Mouse (Mus musculus): ENCODE data around the gene Elp6. TPM values are rescaled to one million over a fixed set of nuclear protein-coding genes. Genes with fewer than 3 reads are reported as not detected.
A peak's percentile ranks its signal among the peaks of the same experiment; 100 is the strongest.
"Not testable (repeated sequence)": the region's sequence is repeated elsewhere in the genome, so short reads cannot be mapped to it uniquely, and the experiment has no call there.

Gene Elp6
- polyA plus RNA-seq, 1 experiment: 11.2 TPM

DNA sequence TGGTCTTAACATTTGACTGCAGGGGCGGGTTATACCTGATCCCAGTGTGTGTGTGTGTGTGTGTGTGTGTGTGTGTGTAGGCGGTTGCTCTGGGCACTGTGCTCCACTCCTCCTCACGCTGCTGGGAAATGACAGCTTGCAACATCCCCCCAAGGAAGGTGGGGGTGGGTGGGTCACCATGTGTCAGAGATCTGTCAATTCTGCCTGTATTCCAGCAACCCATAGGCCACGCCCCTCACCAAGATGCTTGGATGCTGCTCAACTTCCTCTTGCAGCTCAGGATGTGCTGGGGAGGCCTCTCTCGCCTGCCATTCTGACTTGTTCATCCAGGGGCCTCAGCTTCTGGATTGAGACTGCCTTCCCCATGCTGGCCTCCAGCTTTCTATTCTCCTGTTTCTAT lies 9.7 kb downstream of the Elp6 start:
- WGBS: 80% methylated on average over 5 of the region's 5 CpGs
- DNase-seq (ENCODE audit: low read depth, low spot score): no peak

DNA sequence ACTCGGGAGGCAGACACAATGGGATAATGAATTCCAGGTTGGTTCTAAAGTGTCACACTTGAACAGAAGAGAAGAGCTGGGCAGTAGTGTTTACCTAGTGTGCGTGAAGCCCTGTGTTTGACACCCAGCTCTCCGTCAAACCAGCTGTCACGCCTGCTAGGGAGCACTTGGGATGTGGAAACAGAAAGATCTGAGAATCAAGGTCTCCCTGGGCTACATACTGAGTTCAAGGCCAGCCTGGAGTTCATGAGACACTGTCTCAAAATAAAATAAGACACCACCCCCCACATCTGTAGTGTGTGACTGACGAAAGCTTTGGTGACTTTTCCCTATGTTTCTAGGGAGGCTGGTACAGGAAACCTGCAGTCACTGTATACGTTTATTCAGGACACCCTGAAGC lies 10.4 kb downstream of the Elp6 start:
- 88% methylated on average over 6 of the region's 6 CpGs for WGBS
- no peak for DNase-seq (ENCODE audit: low read depth, low spot score)

DNA sequence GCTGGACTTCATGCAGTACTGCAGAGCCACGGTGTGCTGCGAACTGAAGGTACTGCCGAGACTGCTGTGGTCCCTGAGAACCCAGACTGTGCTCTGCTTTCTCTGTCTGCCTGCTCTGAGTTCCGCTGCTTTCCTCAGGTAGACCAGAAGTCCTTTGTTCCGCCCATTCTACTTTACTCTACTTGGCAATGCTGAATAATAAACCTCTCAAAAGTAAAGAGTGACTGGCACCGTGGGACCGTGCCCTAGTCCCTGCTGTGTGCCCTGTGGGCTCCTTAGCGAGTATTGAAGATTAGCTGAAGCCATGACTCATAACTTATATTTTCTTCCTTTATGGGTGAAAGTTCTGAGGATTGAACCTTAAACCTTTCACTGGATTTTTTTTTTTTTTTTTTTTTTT lies 10.9 kb downstream of the Elp6 start:
- DNase-seq (ENCODE audit: low read depth, low spot score): no peak
- WGBS: 66% methylated on average over 8 of the region's 8 CpGs

DNA sequence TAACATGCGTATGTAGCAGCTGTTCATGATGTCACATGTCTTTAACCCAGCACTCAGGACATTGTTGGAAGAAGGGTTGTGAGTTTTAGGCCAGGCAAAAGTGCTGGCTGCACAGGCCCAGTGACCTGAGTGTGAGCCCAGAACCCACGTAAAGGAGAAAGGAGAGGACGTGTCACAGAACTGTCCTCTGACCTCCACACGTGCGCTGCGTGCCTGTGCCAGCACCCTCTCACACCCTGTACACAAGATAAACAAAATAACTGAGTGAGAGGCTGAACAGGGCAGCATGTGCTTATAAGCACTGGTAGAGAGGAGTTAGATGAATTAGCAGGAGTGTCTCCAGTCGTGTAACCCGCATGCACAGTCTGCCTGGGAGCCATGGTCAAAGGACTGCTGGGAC lies 11.5 kb downstream of the Elp6 start:
- WGBS: 80% methylated on average over 8 of the region's 8 CpGs
- no peak for DNase-seq (ENCODE audit: low read depth, low spot score)

DNA sequence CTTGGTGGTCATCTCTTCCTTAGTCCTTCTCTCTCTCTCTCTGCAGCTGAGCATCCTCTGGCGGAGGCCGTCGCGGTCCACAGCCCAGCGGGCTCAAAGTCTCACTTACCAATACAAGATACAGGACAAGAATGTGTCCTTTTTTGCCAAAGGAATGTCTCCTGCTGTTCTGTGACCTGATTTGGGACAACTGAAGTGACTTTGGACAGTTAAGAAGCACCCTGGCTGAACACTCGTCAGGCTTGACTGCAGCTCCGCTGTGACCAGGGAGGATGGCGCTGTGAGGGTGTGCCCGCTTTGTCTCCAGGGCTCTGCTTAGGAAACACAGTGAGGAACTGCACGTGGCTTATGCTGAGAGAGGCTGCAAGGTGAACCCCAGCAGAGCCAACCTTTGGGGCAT lies 15.8 kb downstream of the Elp6 start:
- 91% methylated on average over 10 of the region's 10 CpGs for WGBS
- DNase-seq (ENCODE audit: low read depth, low spot score): no peak

DNA sequence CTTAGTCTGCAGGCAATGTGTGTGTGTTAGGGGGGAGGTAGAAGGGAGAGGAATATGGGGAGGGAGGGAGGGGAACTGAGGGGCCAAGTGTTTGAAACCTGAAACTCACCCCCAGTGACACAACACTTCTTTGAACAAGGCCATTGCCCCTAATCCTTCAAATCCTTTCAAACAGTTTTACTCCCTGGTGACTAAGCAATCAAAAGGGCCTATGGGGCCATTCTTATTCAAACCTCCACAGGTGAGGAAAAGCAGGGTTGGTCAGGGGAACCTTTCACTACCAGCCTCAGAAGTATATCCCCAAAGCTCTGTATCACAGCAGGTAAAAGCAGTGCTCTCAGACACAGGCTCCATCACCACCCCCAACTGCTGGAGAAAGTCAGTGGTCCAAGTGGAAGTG lies 18.0 kb downstream of the Elp6 start:
- no peak for DNase-seq (ENCODE audit: low read depth, low spot score)

DNA sequence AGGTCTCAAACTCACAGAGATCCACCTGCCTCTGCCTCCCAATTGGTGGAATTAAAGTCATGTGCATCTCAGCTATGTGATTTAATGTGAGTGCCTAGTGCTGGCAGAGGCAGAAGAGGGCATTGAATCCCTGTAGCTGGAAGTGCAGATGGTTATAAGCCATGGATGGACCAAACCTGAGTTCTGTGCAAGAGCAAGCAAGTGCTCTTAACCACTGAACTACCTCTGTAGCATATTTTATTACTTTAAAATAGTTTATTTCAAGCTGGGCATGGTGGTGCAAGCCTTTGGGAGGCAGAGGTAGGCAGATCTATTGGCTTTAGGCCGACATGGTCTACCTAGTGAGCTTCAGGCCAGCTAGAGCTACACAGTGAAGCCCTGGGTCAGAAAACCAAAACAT lies 19.2 kb downstream of the Elp6 start:
- WGBS: 81% methylated on average over 1 of the region's 1 CpGs
- DNase-seq (ENCODE audit: low read depth, low spot score): no peak

DNA sequence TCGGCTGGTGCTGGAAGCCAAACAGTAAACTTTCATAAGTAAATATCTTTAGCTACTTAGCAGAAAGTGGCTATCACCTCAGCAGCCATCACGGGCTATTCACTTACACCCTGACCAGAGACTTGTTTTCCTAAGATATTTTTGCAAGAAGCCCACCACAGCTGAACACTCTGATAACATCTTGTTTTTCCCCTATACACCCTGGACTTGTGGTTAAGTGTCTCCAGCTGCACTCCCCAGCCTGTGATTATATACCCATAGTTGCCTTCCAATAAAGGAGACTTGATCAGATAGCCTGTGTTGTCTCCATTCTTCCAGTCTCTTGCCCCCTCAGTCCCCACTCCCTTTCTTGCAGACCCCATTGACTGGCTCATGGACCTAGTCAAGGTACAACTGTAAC lies 23.2 kb downstream of the Elp6 start:
- WGBS: 65% methylated on average over 2 of the region's 2 CpGs
- DNase-seq (ENCODE audit: low read depth, low spot score): no peak

DNA sequence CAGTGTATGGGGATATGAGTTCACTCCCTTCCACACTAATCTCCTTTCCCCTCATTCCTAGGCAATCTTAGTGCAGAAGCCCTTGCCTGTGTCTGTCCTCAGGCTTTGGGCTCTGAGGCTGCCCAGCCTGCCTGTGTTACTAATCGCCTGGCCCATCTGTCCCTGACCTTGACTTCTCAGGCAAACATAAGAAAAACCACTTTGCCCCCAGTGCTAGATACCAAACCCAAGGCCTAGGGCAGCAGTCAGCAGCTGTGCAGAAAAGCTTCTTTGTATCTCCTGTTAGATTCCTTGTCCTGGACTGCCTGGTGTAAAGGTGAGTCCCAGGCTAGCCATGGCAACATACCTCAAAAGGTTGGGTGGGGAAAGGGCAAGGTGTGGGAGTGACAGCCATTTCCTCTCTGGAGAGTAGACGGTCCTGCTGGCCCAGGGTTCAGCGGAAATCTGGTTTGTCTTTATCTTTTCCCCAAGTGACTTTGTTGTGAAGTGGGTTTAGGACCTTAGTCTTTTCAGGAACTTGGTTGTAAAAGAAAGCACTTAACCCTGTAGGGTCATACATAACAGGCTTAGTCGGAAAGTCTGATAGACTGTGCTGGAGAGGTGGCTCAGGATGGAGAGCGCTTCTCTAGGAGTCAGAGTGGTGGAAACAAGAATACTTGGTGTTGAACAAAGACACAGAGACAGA lies 24.1 kb downstream of the Elp6 start:
- WGBS: 40% methylated on average over 5 of the region's 5 CpGs
- no peak for DNase-seq (ENCODE audit: low read depth, low spot score)

DNA sequence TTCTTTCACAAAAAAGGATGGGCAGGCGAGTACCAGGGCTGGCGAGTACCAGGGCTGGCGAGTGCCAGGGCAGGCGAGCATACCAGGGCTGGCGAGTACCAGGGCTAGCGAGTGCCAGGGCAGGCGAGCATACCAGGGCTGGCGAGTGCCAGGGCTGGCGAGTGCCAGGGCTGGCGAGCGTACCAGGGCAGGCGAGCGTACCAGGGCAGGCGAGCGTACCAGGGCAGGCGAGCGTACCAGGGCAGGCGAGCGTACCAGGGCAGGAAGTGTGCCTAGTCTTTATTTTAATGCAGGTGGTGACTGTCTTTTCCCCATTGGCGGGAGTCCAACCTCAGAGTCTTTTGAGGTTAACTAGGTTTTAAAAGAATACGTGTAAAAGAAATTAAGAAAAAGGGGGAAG lies 24.7 kb downstream of the Elp6 start:
- no peak for DNase-seq (ENCODE audit: low read depth, low spot score)
- 54% methylated on average over 21 of the region's 21 CpGs for WGBS

DNA sequence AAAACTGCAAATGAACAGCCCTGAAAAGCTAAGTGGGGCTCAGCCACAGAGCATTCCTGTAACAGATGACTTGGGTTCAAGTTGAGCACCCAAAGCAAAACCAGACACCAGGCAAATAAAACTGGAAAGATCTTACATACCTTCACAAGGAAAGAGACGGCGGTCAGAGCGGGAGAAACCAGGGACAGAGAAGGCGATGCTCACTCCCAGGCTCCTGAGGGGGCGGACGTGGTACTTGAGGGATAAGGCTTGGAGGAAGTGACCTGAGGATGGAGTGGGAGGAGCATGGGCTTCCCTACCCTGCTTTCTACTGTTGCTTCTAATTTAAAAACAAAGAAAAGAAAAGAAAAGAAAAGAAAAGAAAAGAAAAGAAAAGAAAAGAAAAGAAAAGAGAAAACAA lies 25.4 kb downstream of the Elp6 start:
- WGBS: 44% methylated on average over 6 of the region's 6 CpGs

DNA sequence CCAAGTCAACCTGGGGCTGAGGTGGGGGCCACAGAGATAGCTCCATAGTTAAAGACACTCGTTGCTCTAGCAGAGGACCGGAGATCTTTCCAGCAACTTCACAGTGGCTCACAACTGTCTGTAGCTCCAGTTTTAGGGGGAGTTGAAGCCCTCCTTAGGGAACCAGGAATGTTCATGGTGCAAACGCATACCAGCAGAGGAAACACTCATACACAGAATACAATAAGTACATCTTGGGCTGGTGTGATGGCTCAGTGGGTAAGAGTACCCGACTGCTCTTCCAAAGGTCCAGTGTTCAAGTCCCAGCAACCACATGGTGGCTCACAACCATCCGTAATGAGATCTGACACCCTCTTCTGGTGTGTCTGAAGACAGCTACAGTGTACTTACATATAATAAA lies 25.9 kb downstream of the Elp6 start:
- DNase-seq (ENCODE audit: low read depth, low spot score): not testable (repeated sequence)
- 91% methylated on average over 5 of the region's 5 CpGs for WGBS

More for the DNA sequence above, 25.4 kb downstream of the Elp6 start:
- no peak for DNase-seq (ENCODE audit: low read depth, low spot score)

DNA sequence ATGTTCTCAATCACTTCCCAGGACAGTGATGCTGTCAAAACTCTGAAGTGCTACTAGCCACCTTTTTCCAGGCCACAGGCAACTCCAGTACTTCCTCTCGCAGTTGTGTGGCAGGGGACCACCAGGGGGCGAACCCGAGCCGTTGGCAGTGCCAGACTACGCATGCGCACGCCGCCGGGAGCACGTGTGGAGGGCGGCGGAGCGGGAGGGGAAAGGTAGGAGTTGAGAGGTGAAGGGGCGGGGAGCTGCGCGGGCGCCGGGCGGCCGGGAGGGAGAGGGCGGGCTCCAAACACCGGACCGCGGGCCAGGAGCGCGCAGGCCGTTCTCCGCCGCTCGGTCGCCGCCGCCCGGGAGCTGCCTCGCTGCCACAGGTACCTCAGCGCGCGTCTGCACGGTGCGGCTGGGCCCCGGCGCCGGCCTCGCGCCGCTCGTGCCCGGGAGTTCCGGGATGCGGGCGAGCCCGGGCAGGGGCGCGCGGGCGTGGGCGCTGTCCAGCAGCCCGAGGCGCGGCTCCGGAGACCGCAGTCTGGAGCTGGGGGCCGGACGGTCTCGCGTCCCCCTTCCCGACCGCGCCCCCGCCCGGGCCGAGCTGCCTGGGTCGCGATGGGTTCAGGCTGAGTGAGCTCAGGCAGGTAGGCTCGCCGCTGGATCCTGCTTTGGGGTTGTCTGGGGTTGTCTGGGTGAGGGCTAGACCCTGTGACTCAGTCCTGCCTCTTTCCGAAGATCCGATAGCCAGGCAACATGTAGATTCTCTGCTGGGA lies 28.3 kb downstream of the Elp6 start, which contains the start of gene Scap:
Scap (plus strand) TSS at position 154 of the 761 bp plus-strand sequence.
- WGBS: under 1% methylated on average over 74 of the region's 78 CpGs
- DNase-seq (ENCODE audit: low read depth, low spot score): peak; percentile 60

DNA sequence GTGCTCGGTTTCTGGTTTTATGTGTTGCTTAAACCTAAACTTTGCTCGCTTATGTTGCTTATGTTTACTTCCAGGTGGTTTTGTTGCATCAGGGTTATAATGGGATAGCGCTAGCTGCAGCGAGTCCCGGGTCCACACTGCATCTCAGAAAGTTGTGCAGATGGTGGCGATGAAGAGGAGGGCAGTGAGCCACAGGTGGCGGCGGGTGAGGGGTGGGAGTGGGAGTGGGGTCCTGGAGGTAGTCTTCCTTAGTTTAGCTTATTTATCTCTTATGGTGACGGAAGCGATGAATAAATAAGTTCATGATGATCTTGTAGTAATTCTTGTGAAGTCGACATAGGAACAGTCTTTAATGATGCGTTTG lies 28.9 kb downstream of the Elp6 start:
- no peak for DNase-seq (ENCODE audit: low read depth, low spot score)
- WGBS: 3% methylated on average over 12 of the region's 12 CpGs

DNA sequence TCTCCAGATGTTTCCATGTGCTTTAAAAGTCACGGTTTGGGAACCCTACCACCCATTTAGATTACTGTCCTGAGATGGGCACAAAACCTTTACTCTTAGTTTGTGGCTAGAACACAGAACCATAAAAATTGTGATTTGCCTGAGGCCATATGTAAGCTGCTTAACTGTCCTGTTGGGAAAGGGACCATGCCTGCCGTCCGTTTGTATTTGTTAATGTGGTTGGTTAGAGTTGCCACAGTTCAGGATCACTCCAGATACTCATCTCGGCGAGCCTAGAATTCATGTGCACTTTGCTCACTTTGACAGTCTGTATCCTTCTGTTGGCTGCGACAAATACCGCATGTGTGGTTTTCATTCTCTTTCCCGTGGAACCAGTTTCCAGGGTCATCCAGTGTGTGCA lies 29.9 kb downstream of the Elp6 start:
- 66% methylated on average over 8 of the region's 8 CpGs for WGBS
- DNase-seq (ENCODE audit: low read depth, low spot score): no peak

DNA sequence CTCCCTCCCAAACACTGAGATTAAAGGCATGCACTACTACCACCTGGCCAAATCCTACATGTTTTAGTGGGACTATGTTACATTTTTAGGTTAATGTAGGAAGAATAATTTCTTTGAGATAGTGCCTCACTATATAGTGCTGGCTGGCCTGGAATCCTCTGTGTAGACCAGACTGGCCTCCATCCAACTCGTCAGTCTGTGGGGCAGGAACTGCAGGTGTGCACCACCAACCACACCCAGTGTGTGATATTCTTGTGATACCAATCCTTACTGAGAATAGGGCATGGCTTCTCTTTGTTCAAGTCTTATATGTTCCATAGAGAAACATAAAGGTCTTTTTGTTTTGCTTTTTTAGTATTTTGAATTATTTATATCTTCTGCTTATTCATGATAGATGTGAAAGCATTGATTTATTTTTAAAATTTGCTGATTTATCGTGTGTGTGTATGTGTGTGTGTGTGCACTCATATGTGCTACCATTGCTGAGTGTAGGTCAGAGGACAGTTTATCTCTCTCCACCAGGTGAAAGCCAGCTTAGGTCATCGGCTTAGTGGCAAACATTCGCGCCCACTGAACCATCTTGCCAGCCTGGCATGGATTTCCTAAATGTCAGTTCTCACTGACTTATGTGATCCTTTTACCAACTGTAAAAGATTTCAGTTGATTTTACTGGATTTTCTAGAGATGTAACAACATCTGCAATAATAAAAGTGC lies 35.2 kb downstream of the Elp6 start:
- DNase-seq (ENCODE audit: low read depth, low spot score): no peak
- 73% methylated on average over 5 of the region's 5 CpGs for WGBS

DNA sequence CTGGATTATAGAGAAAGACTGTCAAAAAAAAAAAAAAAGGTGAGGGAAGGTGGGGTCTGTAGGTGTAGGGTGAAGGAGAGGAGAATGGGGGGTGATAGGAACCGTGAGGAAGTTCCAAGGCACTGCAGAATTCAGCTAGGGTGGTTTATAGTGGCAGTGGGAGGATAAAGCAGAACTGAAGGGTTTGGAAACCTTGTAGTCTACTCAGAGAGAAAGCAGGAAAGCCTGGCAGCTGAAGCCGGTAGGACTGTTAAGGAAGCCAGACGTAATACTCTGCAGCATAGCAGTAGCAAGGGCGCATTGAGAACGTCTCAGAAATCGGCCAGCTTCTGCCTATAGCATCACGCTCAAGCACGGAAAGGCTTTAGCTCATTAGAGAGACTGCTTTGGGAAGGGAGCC lies 37.0 kb downstream of the Elp6 start:
- no peak for DNase-seq (ENCODE audit: low read depth, low spot score)
- 85% methylated on average over 8 of the region's 8 CpGs for WGBS

DNA sequence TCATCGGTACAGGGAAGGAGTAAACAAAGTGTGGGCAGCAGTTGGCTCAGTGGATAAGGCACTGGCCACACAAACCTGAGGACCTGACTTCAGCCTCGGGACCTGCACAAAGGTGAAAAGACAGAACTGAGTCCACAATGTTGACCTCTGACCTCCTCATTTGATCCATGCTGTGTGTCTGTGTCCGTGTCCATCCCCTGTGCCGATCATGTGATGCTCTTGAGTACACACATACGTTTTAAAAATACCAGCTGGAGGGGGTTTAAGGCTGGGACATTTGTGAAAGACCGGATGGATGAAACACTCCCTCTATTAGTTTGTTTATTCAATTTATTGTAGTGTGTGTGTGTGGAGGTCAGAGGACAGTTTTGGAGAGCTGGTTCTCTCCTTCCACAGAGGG lies 38.8 kb downstream of the Elp6 start:
- 28% methylated on average over 6 of the region's 6 CpGs for WGBS
- DNase-seq (ENCODE audit: low read depth, low spot score): no peak

DNA sequence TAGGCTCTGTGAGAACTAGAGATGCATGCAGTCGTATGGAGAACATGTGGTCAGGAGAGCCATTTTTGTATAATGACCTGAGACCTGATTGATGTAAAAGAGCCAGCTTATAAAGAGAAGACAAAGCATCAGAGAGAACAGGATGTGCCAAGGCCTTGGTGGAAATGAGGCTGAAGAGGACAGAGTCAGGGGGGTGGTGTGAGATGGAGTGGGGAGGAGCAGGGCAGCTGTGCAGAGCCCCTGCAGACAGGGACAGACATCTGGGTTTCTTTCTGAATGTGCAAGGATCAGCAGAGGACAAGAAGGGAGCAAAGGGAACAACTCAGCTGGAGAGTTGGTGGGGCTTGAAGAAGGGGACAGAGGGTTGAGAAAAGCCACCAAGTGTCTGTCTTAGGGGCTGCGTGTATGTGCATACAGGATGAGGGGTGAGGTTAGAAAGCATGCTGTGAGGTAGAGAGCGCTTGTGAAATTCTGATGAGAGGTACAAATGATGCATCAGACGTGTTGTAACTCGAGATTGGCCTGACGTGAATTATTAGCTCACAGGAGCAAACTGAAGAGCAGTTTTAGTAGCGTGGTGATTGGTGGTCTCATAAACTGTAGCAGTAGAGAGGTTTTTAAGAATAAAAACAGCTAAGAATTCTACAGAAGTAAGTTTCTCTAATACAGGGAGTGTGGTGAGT lies 40.2 kb downstream of the Elp6 start:
- 72% methylated on average over 7 of the region's 7 CpGs for WGBS
- no peak for DNase-seq (ENCODE audit: low read depth, low spot score)

DNA sequence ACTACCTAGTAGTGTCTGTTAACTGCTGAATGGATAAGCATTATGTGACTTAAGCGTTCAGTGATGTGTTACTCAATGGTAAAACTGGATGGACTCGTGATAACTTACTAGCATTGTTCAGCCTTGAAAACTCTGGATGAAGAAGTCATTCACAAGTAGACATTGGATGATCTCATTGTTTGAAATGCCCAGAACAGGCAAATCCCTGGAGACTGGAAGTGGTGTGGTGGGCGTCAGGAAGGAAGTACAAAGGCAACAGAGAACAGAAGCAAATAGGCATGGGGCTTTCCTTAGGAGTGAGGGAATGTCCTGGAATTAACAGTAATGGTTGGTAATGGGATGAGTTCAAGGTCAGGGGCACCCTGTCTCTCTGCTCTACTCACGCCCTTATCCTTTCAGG lies 43.9 kb downstream of the Elp6 start:
- no peak for DNase-seq (ENCODE audit: low read depth, low spot score)
- 79% methylated on average over 4 of the region's 4 CpGs for WGBS

Measured in large intestine, adult 2 months (tissue).